Mouse (Mus musculus) liver, embryonic 13.5 days (tissue): ENCODE data around the gene Prr11. TPM values are rescaled to one million over a fixed set of nuclear protein-coding genes. Genes with fewer than 3 reads are reported as not detected.

Source experiments
- ATAC-seq: fragments of 200-750 bp; cut with Nextera tagmentation; 2 replicates; pipeline ENCODE4 v1.8.0; 2017; ENCODE audit warnings: low read depth, mild to moderate bottlenecking, moderate number of reproducible peaks, moderate library complexity
- DNase-seq: peaks from one replicate; pipeline ENCODE4 v3.0.0; 2022
- H3K27ac ChIP-seq: fragments of 300-500 bp; sonication (generic); 2 replicates; pipeline ENCODE4 v1.5.1; 2015; ENCODE audit warnings: moderate library complexity, mild to moderate bottlenecking, inconsistent platforms
- H3K27me3 ChIP-seq: fragments of 300-500 bp; sonication (generic); 2 replicates; pipeline ENCODE4 v1.6.1; 2015; ENCODE audit warnings: mild to moderate bottlenecking, inconsistent platforms
- H3K36me3 ChIP-seq: fragments of 300-500 bp; sonication (generic); 2 replicates; pipeline ENCODE4 v1.6.1; 2015; ENCODE audit warnings: mild to moderate bottlenecking, inconsistent platforms
- H3K4me1 ChIP-seq: fragments of 300-500 bp; sonication (generic); replicated peaks from 2 replicates; pipeline ENCODE4 v1.6.1; 2015; ENCODE audit warnings: inconsistent platforms
- H3K4me2 ChIP-seq: fragments of 300-500 bp; sonication (generic); 2 replicates; pipeline ENCODE4 v1.6.1; 2015; ENCODE audit warnings: inconsistent platforms, mild to moderate bottlenecking, moderate library complexity
- H3K4me3 ChIP-seq: fragments of 300-500 bp; sonication (generic); replicated peaks from 2 replicates; pipeline ENCODE4 v1.5.1; 2015; ENCODE audit warnings: mild to moderate bottlenecking, inconsistent platforms
- H3K9ac ChIP-seq: fragments of 300-500 bp; sonication (generic); 2 replicates; pipeline ENCODE4 v1.6.1; 2015; ENCODE audit warnings: mild to moderate bottlenecking, inconsistent platforms
- H3K9me3 ChIP-seq: fragments of 300-500 bp; sonication (generic); replicated peaks from 2 replicates; pipeline ENCODE4 v1.6.1; 2016; ENCODE audit warnings: inconsistent platforms
- WGBS: fragments of 180-500 bp; shearing (Covaris S2); methylation state at CpG from one replicate; pipeline ENCODE4 v1.1.7; 2015; ENCODE audit not compliant: insufficient replicate concordance; 5-methylcytosine and 5-hydroxymethylcytosine counted together
- microRNA counts: library from miRNA; unstranded; fragments of <30 nt; microRNA quantifications from one replicate; lab custom pipeline; 2016
- microRNA-seq: library from miRNA; unstranded; fragments of <30 nt; microRNA quantifications from one replicate; pipeline ENCODE4, GENCODE M21; 2016
- polyA plus RNA-seq: library from polyadenylated mRNA; unstranded; fragments of >200 nt; fragmentation: Nextera tagmentation; extraction: Ambion mirVana; gene quantifications from 2 replicates; pipeline ENCODE4 v1.2.1, GENCODE M21; 2015

Gene Prr11
- polyA plus RNA-seq, 1 experiment from 2014 or later: 4.6 TPM

DNA sequence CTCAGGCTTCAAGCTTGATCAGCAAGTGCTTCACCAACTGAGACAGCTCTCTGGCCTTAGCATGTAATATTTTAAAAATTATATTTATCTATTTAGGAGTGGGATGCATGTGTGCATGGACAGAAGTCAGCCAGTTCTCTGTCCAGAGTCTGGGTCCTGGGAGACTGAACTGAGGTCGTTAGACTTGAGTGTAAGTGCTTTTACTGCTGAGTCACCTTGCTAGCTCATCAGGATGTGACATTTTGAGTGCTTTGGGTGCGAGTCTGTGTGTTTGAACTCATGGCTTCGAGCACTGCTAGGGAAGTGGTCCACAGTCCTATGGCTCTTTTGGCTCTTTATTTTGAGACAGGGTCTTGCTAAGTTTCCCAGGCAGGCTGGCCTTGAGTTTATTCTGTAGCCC, 65.5 kb downstream of the Prr11 start:
- 56% methylated on average over 3 of the region's 3 CpGs for WGBS
- DNase-seq: no peak
- peaks cover 9% of the 10 kb centered on the region for H3K4me1 ChIP-seq

DNA sequence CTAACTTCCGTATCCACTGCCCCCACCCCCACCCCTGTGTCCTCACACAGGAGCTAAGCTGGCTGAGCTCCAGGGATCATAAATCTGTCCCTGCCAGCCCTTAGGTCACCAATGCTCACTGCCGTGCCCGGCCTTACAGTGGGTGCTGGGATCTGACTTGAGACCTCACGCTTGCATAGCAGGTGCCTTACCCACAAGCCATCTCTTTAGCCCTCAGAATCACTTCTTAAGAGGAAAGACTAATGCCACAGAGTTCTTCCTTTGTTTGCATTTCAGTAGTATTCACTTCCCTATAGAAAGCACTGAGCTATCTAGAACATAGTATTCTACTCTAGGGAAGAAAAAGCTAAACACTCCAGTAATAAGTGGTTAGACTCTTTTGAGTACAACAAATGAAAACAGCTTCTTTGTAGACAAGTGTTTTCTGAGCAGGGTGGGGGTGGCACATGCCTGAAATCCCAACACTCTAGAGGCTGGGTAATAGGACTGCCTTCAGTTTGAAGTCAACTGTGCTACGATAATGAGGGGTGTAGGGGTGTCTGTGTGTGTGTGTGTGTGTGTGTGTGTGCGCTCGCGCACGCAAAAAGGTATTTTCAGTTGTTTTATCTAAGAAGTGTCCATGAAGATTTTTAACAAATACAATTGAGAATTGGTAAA, 69.1 kb downstream of the Prr11 start:
- ATAC-seq (no peak), DNase-seq (no peak)
- no peak overlapping the region for H3K4me3 ChIP-seq
- no peak overlapping the region for H3K9ac ChIP-seq
- no peaks in the 10 kb centered on the region for H3K9me3 ChIP-seq
- H3K4me1 ChIP-seq: no peaks in the 10 kb centered on the region
- H3K36me3 ChIP-seq: no peaks in the 10 kb centered on the region
- no peak overlapping the region for H3K27ac ChIP-seq
- WGBS: 76% methylated on average over 9 of the region's 9 CpGs
- H3K27me3 ChIP-seq: no peaks in the 10 kb centered on the region
- no peak overlapping the region for H3K4me2 ChIP-seq

More for the DNA sequence above, 65.5 kb downstream of the Prr11 start:
- ATAC-seq: no peak
- Histone ChIP-seq H3K27me3 (no peaks in the 10 kb centered on the region), H3K4me2 (no peak overlapping the region), H3K4me3 (no peak overlapping the region), H3K9ac (no peak overlapping the region), H3K9me3 (no peaks in the 10 kb centered on the region), H3K36me3 (no peaks in the 10 kb centered on the region), H3K27ac (no peak overlapping the region)

MicroRNAs within 50 kb of the gene (microRNA counts, 519-probe panel; counts per million panel counts)
- microRNA mmu-miR-301a (lab: Ali Mortazavi, UCI): 5,321 counts per million, percentile 58 among the panel's probes with 10 or more counts

Small RNA genes within 50 kb of the gene (microRNA-seq; reads per million reads assigned to microRNA genes)
- 946 reads per million, percentile 75 among the genes with 10 or more reads in this experiment for gene Mir301

Other genes starting within 250 kb of the Prr11 start
- gene Ypel2, start 115.0 kb downstream of the Prr11 start, polyA plus RNA-seq: 1.2 and 1.5 TPM in 2 replicates
- gene Gdpd1, start 34.6 kb downstream of the Prr11 start, polyA plus RNA-seq: 5.7 and 6.9 TPM in 2 replicates
- gene Smg8, start 21.9 kb downstream of the Prr11 start, polyA plus RNA-seq: 9.0 and 10.9 TPM in 2 replicates
- gene Ska2, start 526 bp upstream of the Prr11 start, polyA plus RNA-seq: 26.8 and 36.6 TPM in 2 replicates
- 22.4 and 26.3 TPM in 2 replicates for gene Trim37, start 18.4 kb upstream of the Prr11 start, polyA plus RNA-seq